Mouse (Mus musculus) testis, postnatal 10 days (tissue): ENCODE measurements around the gene Cpt1c.

Source experiments
- DNase-seq: peaks from one replicate; pipeline ENCODE4 v3.0.0; 2021; ENCODE audit warnings: low spot score

Gene Cpt1c

DNA sequence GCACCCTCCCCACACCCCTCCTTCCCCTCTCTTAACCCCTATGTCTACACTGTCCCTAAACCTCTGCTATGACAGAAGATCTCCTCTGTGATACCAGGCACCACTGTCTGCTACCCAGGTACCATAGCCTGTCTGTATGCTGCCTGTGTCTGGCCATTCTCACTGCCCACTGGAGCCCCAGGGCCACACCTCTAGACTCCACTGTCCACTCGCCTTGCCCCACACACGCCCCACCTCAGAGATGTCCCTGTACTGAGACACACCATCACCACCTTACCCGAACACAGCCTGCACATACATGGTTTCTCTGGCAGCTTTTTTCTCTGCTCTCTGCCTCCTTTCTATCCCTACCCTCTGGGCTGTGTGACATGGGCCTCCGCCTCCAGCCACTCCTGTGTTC, 57.8 kb downstream of the Cpt1c start:
- DNase-seq, result no peak

DNA sequence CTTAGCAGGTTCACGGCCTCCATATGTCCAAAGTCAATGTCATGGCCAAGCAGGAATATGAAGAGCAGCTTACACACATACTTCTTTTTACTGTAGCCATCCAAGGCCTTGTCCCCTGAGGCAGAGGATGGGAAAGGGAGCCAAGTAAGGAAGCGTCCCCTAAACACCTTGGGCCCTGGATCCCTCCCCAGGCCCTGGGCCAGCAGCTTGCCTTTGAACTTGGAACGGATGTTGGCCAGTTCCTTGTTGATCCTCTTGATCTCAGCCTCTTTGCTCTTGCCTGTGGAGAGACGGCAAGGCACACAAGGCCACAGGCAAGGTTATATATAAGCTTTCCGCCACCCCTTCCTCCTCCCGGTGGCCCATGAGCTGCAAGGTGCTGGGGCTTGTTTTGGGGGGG, 58.5 kb downstream of the Cpt1c start:
- peak; percentile 41 for DNase-seq

DNA sequence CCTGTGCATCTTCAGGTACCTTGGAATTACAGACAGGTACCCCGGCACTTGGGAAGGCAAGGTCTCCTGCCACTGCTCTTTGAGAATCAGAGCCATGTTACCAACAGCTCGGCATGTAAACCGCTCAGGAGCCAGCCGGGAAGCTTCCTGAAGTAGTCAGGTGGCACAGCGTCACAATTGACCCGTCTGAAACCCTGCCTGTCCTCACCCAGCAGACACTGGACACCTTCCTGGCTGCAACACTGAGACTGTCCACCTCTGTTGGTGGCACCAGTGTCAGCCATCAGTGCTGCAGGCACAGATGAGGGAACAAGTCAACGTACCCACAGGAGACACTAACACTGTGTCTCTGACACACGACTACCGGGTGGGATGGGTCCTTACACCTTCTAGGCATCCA, 59.3 kb downstream of the Cpt1c start:
- DNase-seq, result no peak

DNA sequence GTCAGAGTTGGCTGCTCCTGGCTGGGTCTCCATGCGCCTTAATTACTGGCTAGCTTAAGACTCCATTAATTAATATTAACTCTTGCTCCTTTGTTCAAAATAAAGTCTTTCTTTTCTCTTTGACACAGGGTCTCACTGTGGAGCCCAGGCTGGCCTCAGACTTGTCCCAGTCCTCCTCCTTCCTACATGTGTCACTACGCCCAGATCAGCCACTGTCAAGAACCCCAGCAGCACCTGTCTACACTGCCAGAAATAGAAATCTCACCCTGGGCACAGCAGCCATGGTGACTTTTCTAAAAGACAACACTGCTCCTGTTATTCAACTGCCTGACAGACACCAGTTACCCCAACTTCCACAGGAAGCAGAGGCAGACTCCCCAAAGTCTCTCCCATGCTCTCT, 60.3 kb downstream of the Cpt1c start:
- DNase-seq, result no peak
